Mouse (Mus musculus) spleen, postnatal 4 days (tissue): Measurements from ENCODE around the gene Dyrk2.

Source experiments
- DNase-seq, 2 experiments: peaks; one replicate each; pipeline ENCODE4 v3.0.0; 2022; ENCODE audit warnings: low spot score in 2 of 2

Gene Dyrk2

DNA sequence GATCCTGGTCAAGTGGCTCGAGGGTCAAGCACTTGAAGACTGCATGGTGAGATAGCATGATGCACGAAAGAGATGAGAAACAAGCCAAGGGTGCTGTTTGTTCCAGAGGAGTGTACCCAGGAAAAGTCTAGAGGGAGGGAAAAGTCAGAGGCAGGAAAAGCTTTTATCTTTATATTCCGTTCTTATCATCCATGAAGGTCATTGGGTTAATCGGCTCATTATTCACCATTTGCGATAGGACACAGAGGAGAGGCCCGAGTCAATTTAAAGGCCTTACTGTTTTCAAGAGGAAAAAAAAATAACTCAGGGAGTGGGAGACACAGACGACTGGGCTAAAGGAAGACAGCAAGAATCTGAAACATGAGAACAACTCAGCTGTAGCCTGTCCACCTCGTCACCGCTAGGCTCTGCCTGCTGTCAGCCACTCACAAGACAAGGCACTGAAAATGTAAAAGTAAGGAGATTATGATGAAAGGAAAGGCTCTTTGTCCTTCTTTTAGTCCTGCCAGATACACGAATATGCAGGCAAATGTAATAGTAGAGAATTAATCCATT is 22.9 kb downstream of the Dyrk2 start:
- DNase-seq, result peak in 1 of 2 experiments; percentile 11

- DNase-seq, result no peak
These were observed 29.4 kb downstream of the Dyrk2 start for GRCm38 (mm10) chr10:118840598-118840997.

- peak in 1 of 2 experiments; percentile 56 for DNase-seq
These were observed 30.5 kb downstream of the Dyrk2 start for GRCm38 (mm10) chr10:118839343-118840141.

DNA sequence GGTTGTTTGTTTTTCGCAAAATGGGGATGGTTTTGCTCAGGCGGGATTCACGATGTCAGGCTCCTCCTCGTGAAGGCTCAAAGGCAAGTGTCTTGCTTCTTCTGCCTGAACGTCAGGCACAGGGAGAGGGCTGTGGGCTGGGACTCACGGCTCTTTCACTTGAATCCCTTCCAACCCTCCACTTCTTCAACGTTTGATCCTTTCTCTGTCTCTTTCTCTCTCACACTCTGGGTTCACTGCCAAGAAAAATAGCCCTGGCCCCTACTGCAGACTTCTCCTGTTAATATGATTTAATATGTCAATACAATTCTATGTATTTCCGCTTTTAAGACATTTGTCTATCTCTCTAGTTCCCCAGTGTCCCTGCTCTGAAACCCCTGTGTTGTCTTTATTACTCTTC is 32.4 kb downstream of the Dyrk2 start:
- peak in 1 of 2 experiments; percentile 26 for DNase-seq

DNA sequence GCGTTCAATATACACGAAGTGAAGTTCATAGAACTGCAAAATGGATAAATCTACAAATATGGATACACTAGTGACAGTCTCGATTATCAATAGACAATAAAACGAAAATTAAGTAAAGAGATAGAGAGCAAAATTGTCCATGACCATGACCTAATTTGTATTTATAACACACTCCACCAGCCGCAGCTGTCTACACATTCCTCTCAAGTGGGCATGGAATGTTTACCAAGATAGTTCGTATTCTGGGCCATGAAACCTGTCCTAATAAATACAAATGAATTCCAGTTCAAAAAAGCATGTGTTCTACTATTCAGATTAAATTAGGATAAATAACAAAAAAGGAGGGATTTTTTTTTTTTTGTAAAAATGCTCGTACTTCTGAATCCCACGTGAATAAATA is 38.8 kb downstream of the Dyrk2 start:
- DNase-seq, result no peak

DNA sequence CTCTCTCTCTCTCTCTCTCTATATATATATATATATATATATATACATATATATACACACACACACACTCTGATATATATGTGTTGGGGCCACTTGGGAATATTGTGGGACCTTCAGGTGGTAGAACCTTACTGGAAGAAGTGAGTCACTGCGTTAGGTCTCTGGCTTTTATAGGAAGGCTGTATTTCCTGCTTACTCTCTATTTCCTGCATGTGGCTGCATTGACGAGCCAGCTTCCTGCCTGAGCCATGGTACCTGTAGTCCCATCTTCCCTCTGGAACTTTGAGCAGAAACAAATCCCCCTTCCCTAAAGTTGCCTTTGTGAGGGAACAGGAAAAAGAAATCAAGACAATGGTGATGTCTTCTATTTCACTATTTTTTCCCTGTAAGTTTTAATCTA is 40.4 kb downstream of the Dyrk2 start:
- DNase-seq, result peak in 1 of 2 experiments; percentile 35

- DNase-seq, result no peak
These were observed 42.9 kb downstream of the Dyrk2 start for GRCm38 (mm10) chr10:118827116-118827515.

GRCm38 (mm10) chr10:118824830-118825229 is 45.2 kb downstream of the Dyrk2 start:
- DNase-seq, result peak in 1 of 2 experiments; percentile 33

GRCm38 (mm10) chr10:118820901-118821300 is 49.1 kb downstream of the Dyrk2 start:
- peak in 1 of 2 experiments; percentile 43 for DNase-seq

- DNase-seq, result peak; percentile 36 to 65
These were observed 50.2 kb downstream of the Dyrk2 start for GRCm38 (mm10) chr10:118819846-118820245.

GRCm38 (mm10) chr10:118817089-118817488 is 52.9 kb downstream of the Dyrk2 start:
- no peak for DNase-seq

DNA sequence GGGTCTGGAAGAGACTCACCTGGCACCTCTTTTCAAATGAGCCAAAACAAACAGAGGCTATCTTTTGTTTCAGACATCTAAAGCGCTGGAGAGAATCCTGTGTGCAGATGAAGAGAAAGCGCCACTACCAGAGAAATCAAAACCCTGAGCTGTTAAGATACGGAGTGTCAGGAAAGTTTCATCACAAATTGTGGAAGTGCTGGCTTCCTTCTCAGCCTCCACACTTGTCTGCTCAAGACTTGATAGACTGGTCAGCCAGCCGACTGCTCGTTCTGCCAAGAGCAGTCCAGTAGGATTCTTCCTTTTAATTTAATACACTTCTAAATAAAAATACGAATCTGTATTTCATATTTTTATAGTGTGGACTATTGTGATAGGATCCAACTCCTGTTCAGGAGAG is 58.1 kb downstream of the Dyrk2 start:
- no peak for DNase-seq

GRCm38 (mm10) chr10:118810908-118811711 is 58.9 kb downstream of the Dyrk2 start:
- DNase-seq, result no peak
